Mouse (Mus musculus) G1E (cell line): ENCODE measurements around the gene Lfng. TPM values are rescaled to one million over a fixed set of nuclear protein-coding genes. Genes with fewer than 3 reads are reported as not detected.

ENCODE experiments used
- ATAC-seq: 2 replicates; pipeline ENCODE4 v1.8.0; 2016; ENCODE audit warnings: mild to moderate bottlenecking; ENCODE audit not compliant: insufficient number of reproducible peaks, poor library complexity, low FRiP score, severe bottlenecking; ENCODE audit errors: extremely low read depth
- DNase-seq: peaks from one replicate; pipeline ENCODE4 v3.0.0; 2012; ENCODE audit warnings: low spot score
- H3K27me3 ChIP-seq: 2 replicates; pipeline ENCODE4 v1.6.1; 2012; ENCODE audit warnings: mild to moderate bottlenecking, low read length, inconsistent platforms; ENCODE audit not compliant: insufficient read depth
- H3K36me3 ChIP-seq: replicated peaks from 2 replicates; pipeline ENCODE3; 2012; ENCODE audit warnings: mild to moderate bottlenecking, inconsistent platforms
- H3K4me1 ChIP-seq: 2 replicates; pipeline ENCODE4 v1.6.1; 2012; ENCODE audit warnings: low read depth, low read length, inconsistent platforms, mixed read lengths; ENCODE audit not compliant: insufficient read depth
- H3K4me3 ChIP-seq: 2 replicates; pipeline ENCODE4 v1.5.1; 2012; ENCODE audit warnings: low read depth, mild to moderate bottlenecking, inconsistent platforms, low read length, moderate library complexity, mixed read lengths
- H3K9me3 ChIP-seq: replicated peaks from 2 replicates; pipeline ENCODE4 v1.6.1; 2012; ENCODE audit warnings: inconsistent platforms
- CTCF ChIP-seq: IDR thresholded peaks from 2 replicates; pipeline ENCODE4 v1.5.1; 2012; ENCODE audit warnings: low read depth, low read length, inconsistent platforms, mixed read lengths
- GATA1 ChIP-seq: IDR thresholded peaks from 2 replicates; pipeline ENCODE4 v1.6.1; 2012; ENCODE audit warnings: borderline replicate concordance, low read length, inconsistent platforms, mixed read lengths
- GATA2 ChIP-seq: IDR thresholded peaks from 2 replicates; pipeline ENCODE4 v1.6.1; 2012; ENCODE audit warnings: low read depth, low read length, inconsistent platforms, borderline replicate concordance
- POLR2AphosphoS5 ChIP-seq: IDR thresholded peaks from 2 replicates; pipeline ENCODE4 v1.6.1; 2012; ENCODE audit warnings: low read depth, low read length, inconsistent platforms; ENCODE audit not compliant: insufficient replicate concordance
- TAL1 ChIP-seq: conservative IDR thresholded peaks from 2 replicates; pipeline ENCODE4 v1.6.1; 2012; ENCODE audit warnings: low read depth, low read length, inconsistent platforms, mixed read lengths
- polyA plus RNA-seq: library from polyadenylated mRNA; stranded (reverse); fragments of >175 nt; gene quantifications from 2 replicates; pipeline ENCODE4 v1.2.3, GENCODE M21; 2012
- total RNA-seq, 2 experiments: library from RNA; stranded (forward) in 1 of 2; stranded (reverse) in 1 of 2; fragments of 200-1000 nt in 1 of 2; fragments of >200 nt in 1 of 2; fragmentation: Nextera tagmentation in 1 of 2; gene quantifications; 2 replicates each; pipeline ENCODE4 v1.2.3; 2014 to 2017

Lfng gene
- total and polyA plus RNA-seq, 3 experiments = 4.3 to 15.2 (median 12.0) TPM

DNA sequence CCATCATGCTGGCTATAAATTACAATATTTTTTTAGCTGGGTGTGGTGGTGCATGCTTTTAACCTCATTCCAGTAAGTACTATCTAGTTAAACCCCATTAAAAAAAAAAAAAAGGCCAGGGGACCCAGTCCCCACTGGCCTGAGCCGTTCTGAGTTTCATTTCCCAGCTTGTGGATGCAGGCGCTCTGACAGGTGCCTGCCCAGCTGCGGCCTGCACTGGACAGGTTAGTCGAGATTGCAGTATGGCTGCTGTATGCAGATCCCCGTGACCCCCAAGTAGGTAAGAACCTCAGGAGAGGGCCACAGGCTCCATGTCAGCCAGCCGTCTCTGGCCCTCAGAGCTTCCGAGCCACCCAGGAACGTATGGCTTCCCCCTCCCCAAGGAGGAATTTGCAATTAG lies 54.3 kb downstream of the Lfng start:
- TF ChIP-seq GATA1 (no peak), TAL1 (no peak), CTCF (no peak), GATA2 (no peak), POLR2AphosphoS5 (no peak)
- H3K9me3 ChIP-seq = no peaks in the 10 kb centered on the region
- H3K4me3 ChIP-seq = no peak overlapping the region
- H3K27me3 ChIP-seq = peaks cover 50% of the 10 kb centered on the region
- peaks cover 7% of the 10 kb centered on the region for H3K4me1 ChIP-seq
- ATAC-seq = no peak
- DNase-seq = no peak
- no peaks in the 10 kb centered on the region for H3K36me3 ChIP-seq

DNA sequence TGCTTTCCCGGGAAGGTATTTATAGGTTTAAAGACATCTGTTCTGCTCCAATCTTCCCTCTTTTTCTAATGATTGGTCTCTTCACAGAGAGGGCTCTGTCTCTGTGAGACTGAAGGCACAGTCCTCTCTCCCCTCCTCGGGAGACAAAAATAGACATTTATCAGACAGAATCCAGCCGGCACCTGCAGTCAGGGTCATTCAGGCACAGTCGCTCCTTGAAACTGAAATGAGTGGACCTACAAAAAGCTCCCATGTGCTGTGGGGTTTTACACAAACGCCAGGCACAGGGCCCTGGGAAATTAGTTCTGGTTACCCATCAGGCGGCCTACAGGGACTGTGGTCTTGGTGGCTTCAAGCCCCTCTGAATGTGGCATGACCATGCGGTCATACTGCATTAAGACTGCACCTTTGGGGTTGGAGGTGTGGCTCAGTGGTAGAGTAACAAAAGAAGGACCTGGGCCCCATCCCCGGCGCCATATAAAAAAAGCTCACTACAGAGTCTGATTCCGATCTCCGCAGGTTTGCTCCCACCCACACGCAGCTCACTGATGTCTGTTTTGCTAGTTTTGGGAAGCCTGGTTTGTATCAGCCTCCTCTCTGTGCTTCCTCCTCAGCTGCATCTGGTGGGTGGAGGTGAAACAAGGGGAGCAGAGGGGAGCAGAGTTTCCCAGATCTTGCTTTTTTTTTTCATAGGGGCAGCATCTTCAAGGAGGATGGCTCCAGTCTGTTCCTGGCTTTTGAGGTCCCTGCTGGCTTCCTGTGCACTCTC lies 54.9 kb downstream of the Lfng start:
- Histone ChIP-seq H3K9me3 (no peaks in the 10 kb centered on the region), H3K4me1 (peaks cover 7% of the 10 kb centered on the region), H3K4me3 (no peak overlapping the region), H3K27me3 (peaks cover 50% of the 10 kb centered on the region), H3K36me3 (no peaks in the 10 kb centered on the region)
- no peak for ATAC-seq
- no peak for DNase-seq
- TF ChIP-seq TAL1 (no peak), POLR2AphosphoS5 (no peak), CTCF (no peak), GATA1 (no peak), GATA2 (no peak)

DNA sequence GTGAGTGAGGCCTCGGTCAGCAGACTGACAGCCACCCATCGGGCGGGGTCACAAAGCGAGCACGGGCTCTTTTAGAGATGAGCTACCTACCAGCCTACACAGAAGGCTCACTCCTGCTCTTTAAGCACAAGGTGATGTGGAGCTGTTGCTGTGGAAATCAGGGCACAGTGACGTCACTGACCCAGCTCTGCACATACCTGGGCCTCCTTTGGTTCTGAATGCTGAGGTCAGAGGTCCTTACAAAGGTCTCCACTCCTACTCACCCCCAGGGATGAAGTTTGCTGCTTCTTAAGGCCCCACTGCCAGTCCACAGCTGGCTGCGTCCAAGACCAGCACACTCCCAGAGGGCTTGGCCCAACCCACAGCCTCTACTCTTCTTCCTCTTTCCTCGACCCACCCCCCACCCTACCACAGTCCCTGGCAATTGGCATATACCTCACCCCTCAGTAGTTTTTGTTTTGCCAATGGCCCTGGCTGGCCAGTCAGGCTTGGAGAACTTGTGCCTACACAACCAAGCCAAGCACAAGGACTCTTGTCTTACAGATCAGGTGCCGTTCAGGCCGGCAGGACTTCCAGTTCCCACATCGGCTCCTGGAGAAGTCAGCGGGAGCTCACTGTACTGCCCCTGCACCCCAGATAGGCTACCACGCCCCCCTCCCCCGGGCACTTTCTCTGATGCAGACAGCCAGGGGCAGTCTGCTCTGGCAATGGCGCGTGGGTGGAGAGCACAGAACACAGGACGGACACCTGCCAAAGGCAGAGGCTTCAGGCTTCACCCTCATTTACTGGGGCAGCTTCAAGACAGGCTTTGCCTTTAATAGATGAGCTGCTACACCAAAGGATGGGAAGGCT lies 55.8 kb downstream of the Lfng start:
- H3K4me1 ChIP-seq = peaks cover 7% of the 10 kb centered on the region
- DNase-seq (no peak), ATAC-seq (no peak)
- no peaks in the 10 kb centered on the region for H3K9me3 ChIP-seq
- peaks cover 49% of the 10 kb centered on the region for H3K27me3 ChIP-seq
- TF ChIP-seq POLR2AphosphoS5 = no peak
- TF ChIP-seq GATA2 = no peak
- TF ChIP-seq CTCF = no peak
- no peak for TF ChIP-seq TAL1
- no peak for TF ChIP-seq GATA1
- no peaks in the 10 kb centered on the region for H3K36me3 ChIP-seq
- H3K4me3 ChIP-seq = no peak overlapping the region

DNA sequence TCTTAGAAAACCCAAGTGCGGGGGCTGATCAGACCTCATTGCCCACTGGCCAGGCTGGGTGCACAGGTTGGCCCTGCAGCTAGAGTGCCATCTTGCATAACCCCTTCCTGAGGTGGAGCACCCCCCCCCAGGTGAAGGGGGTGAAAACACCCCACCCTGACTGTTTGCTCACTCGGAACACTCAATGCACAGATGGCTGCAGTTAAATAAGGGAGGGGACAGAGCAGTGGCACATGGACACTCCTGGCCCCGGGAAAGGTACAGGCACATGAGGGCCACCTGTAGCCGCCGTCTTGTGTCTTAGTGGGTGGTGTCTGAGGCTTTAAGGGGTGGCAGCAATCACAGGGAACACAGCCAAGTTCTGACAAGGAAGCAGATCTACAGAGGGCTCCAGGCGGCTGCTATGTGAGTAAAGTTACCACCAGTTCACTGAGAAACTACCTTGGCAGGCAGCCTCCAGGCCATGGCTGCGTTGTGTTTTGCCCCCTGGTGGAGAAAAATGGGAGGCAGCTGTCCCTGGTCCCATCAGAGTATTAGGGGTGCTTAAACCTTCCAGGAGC lies 56.6 kb downstream of the Lfng start:
- H3K36me3 ChIP-seq = no peaks in the 10 kb centered on the region
- peaks cover 46% of the 10 kb centered on the region for H3K27me3 ChIP-seq
- peak; percentile 38 for DNase-seq
- H3K4me3 ChIP-seq = no peak overlapping the region
- TF ChIP-seq GATA2 = no peak
- peak; percentile 44; the same call in 1 of the 2 replicates for TF ChIP-seq CTCF
- peaks cover 7% of the 10 kb centered on the region for H3K4me1 ChIP-seq
- H3K9me3 ChIP-seq = peaks cover 2% of the 10 kb centered on the region
- ATAC-seq = peak; percentile 58; the same call in 1 of the 2 replicates

Other genes with a start within 250 kb of the Lfng start
- 5.2 and 21.8 TPM in 2 replicates for gene Snx8, start 218.1 kb upstream of the Lfng start, total RNA-seq (2014; fragmentation: Nextera tagmentation)
- 17.8 and 21.5 TPM in 2 replicates for gene Snx8, start 218.1 kb upstream of the Lfng start, total RNA-seq (2017)
- 18.7 and 19.9 TPM in 2 replicates for gene Snx8, start 218.1 kb upstream of the Lfng start, polyA plus RNA-seq
- 237 and 276 TPM in 2 replicates for gene Eif3b, start 188.0 kb upstream of the Lfng start, total RNA-seq (2014; fragmentation: Nextera tagmentation)
- 87.5 and 137 TPM in 2 replicates for gene Eif3b, start 188.0 kb upstream of the Lfng start, total RNA-seq (2017)
- 101 and 133 TPM in 2 replicates for gene Eif3b, start 188.0 kb upstream of the Lfng start, polyA plus RNA-seq
- gene Gm4869, start 161.7 kb upstream of the Lfng start, total RNA-seq (2014; fragmentation: Nextera tagmentation) = not detected in 2 replicates
- gene Gm4869, start 161.7 kb upstream of the Lfng start, total RNA-seq (2017) = not detected in 2 replicates
- gene Gm4869, start 161.7 kb upstream of the Lfng start, polyA plus RNA-seq = not detected in 2 replicates
- not detected in 2 replicates for gene Chst12, start 101.8 kb upstream of the Lfng start, total RNA-seq (2014; fragmentation: Nextera tagmentation)
- gene Chst12, start 101.8 kb upstream of the Lfng start, total RNA-seq (2017) = 0.16 and 0.17 TPM in 2 replicates
- 0.34 and 0.36 TPM in 2 replicates for gene Chst12, start 101.8 kb upstream of the Lfng start, polyA plus RNA-seq
- not detected in 2 replicates for gene Grifin, start 42.2 kb upstream of the Lfng start, total RNA-seq (2014; fragmentation: Nextera tagmentation)
- gene Grifin, start 42.2 kb upstream of the Lfng start, total RNA-seq (2017) = not detected in 2 replicates
- not detected in 2 replicates for gene Grifin, start 42.2 kb upstream of the Lfng start, polyA plus RNA-seq
- gene Ttyh3, start 41.7 kb downstream of the Lfng start, total RNA-seq (2014; fragmentation: Nextera tagmentation) = 68.7 and 71.0 TPM in 2 replicates
- gene Ttyh3, start 41.7 kb downstream of the Lfng start, total RNA-seq (2017) = 8.0 and 9.8 TPM in 2 replicates
- 99.4 and 100 TPM in 2 replicates for gene Ttyh3, start 41.7 kb downstream of the Lfng start, polyA plus RNA-seq
- gene Iqce, start 95.1 kb downstream of the Lfng start, total RNA-seq (2014; fragmentation: Nextera tagmentation) = 8.2 and 8.7 TPM in 2 replicates
- gene Iqce, start 95.1 kb downstream of the Lfng start, total RNA-seq (2017) = 6.3 and 7.6 TPM in 2 replicates
- 2.7 and 3.0 TPM in 2 replicates for gene Iqce, start 95.1 kb downstream of the Lfng start, polyA plus RNA-seq
- 11.1 and 12.2 TPM in 2 replicates for gene Brat1, start 97.7 kb downstream of the Lfng start, total RNA-seq (2014; fragmentation: Nextera tagmentation)
- gene Brat1, start 97.7 kb downstream of the Lfng start, total RNA-seq (2017) = 9.5 and 10.9 TPM in 2 replicates
- gene Brat1, start 97.7 kb downstream of the Lfng start, polyA plus RNA-seq = 25.7 and 25.9 TPM in 2 replicates
- gene Amz1, start 116.8 kb downstream of the Lfng start, total RNA-seq (2014; fragmentation: Nextera tagmentation) = not detected in 2 replicates
- gene Amz1, start 116.8 kb downstream of the Lfng start, total RNA-seq (2017) = 0.12 and 1.4 TPM in 2 replicates
- 0.37 and 0.40 TPM in 2 replicates for gene Amz1, start 116.8 kb downstream of the Lfng start, polyA plus RNA-seq
- gene Gna12, start 223.1 kb downstream of the Lfng start, total RNA-seq (2014; fragmentation: Nextera tagmentation) = 40.9 and 66.7 TPM in 2 replicates
- 22.2 and 22.4 TPM in 2 replicates for gene Gna12, start 223.1 kb downstream of the Lfng start, total RNA-seq (2017)
- gene Gna12, start 223.1 kb downstream of the Lfng start, polyA plus RNA-seq = 53.1 and 54.5 TPM in 2 replicates